Mouse (Mus musculus): ENCODE data around the gene S1pr1.

The S1pr1 gene

GRCm38 (mm10) chr3:115679022-115679421, 35.9 kb downstream of the S1pr1 start:
- ATAC-seq (ENCODE audit: insufficient number of reproducible peaks, low FRiP score, low TSS enrichment) = no peak

DNA sequence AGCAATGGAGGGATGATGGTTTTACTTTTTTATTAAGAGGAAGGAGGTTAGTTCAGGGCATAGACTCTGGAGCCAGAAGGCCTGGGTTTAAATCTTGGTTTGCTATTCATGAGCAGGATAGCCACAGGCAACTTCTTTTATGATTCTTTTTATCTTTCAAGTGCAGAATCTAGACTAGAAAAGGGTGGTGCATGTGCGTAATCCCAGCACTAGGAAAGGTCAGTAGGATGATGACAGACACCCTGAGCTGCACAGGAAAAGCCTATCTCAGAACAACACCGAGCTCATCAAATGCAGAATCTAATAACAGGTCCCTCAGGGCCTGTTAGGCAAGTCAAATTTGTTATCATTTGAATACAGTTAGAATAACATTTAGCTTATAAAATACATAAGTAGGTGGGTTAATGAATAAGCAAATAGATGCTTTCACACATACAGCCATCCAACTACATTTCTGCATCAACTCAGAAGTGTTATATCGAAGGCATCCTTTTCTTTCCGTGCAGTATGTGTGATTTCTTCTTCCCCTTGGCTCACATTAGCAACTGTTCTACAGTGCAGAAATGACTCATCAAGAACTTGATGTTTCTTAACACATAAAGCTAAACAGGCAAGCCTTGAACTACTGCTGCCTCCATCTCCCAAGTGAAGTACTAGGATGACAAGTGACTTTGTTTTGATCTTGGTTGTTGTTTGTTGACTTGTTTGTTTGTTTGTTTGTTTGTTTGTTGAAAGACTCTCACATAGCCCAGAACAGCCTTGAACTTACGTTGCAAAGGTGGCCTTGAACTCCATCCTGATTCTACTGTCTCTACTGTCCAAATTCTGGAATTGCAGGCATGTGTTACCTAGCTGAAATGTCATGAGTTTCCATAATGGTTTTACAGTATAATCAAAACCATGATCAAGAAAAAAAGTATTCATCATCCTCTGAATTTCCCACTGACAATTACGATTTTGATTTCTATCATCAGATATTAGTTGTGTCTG, 39.0 kb downstream of the S1pr1 start:
- no peak for ATAC-seq (ENCODE audit: insufficient number of reproducible peaks, low FRiP score, low TSS enrichment)

DNA sequence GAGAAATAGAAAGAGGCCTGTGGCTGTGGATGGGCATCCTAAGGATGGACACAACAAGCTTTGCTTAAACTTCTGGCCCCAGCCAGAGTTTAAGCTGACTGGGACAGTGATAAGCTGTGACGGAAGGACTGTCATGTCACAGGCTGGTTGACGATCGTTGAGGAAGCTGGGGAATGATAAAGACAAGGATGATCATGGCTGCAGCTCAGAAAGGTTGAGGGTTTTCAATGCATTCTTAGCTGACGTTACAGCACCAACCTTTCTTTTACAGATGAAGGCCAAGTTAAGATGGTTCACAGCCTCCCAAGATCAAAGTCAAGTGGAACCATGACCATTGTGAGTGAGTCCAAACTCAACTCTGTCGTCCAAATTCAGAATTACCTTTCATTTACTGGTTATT, 40.2 kb downstream of the S1pr1 start:
- no peak for ATAC-seq (ENCODE audit: insufficient number of reproducible peaks, low FRiP score, low TSS enrichment)

- no peak for ATAC-seq (ENCODE audit: insufficient number of reproducible peaks, low FRiP score, low TSS enrichment)
Observed at GRCm38 (mm10) chr3:115673663-115674157, 41.2 kb downstream of the S1pr1 start.

DNA sequence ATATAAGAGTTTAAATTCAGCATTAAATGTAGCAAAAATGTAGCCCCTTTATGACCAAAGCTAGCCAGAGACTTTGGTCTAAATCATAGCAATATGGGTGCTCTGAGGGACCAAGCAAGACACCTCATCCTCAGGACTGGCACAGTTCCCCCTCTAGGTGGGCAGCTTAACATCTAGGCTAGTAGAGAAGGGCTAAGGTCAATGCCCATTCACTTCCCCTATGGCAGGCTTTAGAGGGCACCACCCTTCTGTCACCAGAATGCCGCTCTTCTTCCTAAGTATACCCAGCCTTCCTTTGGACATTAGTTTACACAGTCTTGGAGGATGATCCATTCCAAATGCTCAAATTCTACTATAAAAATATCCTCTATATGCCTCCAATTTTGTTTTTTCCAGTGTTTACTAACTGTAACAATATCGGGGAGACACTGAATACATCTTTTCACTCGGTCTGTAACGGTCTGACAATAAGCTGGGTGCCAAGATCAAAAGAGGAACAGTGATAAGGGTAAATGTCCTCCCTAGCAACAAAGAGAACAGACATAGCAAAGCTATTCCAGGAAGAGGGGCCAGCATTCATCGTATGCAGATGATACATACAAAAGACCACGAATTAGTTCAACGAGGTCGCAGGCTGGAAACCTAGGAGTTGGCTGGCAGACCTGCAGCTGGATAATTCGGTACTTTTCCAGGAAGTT, 41.8 kb downstream of the S1pr1 start:
- ATAC-seq (ENCODE audit: insufficient number of reproducible peaks, low FRiP score, low TSS enrichment) = no peak

- no peak for ATAC-seq (ENCODE audit: insufficient number of reproducible peaks, low FRiP score, low TSS enrichment)
Observed at GRCm38 (mm10) chr3:115669230-115669629, 45.6 kb downstream of the S1pr1 start.

- no peak for ATAC-seq (ENCODE audit: insufficient number of reproducible peaks, low FRiP score, low TSS enrichment)
Observed at GRCm38 (mm10) chr3:115667182-115667581, 47.7 kb downstream of the S1pr1 start.

GRCm38 (mm10) chr3:115666547-115666946, 48.3 kb downstream of the S1pr1 start:
- no peak for ATAC-seq (ENCODE audit: insufficient number of reproducible peaks, low FRiP score, low TSS enrichment)

- ATAC-seq (ENCODE audit: insufficient number of reproducible peaks, low FRiP score, low TSS enrichment) = no peak
Observed at GRCm38 (mm10) chr3:115664497-115664896, 50.4 kb downstream of the S1pr1 start.

DNA sequence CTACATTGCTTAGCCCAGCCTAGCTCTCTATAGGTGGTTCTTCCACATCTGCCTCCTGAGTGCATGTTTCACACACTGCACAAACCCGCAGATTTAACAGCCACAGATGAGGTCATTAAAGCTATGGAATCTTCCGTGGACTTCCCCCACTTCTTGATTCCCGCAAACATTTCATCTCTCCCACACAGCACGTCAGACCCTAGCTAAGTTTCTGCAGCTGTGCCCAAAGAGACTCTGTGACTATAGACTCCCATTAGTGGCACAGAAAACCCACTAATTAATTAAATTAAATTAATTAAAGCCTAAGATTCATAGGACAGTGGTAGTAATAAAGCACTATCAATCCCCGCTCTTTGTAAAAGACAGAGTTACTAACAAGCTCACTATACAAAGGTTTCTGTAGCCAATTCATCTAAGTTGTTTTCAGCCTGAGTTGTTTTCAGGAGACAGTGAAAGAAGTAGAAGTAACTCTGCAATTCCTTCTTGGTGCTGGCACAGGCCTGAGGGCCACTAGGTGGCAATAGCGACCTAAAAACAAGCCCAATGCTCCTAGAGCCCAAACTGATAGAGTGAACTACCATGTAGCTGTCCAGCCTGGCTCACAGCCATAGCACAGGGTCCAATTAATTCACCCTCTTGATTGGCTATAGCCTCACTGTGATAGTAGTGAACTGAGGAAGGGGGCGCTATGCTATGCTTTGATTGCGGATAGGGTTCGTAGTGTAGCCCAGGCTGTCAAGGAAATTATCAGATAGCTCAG, 54.0 kb downstream of the S1pr1 start:
- no peak for ATAC-seq (ENCODE audit: insufficient number of reproducible peaks, low FRiP score, low TSS enrichment)

All from cerebellum, adult (tissue).